Mouse (Mus musculus) CD8-positive naive resting alpha-beta T cell, adult 57 days (primary cell): Measurements from ENCODE around the gene Dscaml1. TPM values are rescaled to one million over a fixed set of nuclear protein-coding genes. Genes with fewer than 3 reads are reported as not detected.

Experiments
- total RNA-seq: library from RNA; stranded (reverse); gene quantifications from one replicate; pipeline ENCODE4 v1.2.4, GENCODE M21; 2023

Dscaml1 gene
- total RNA-seq = not detected

DNA sequence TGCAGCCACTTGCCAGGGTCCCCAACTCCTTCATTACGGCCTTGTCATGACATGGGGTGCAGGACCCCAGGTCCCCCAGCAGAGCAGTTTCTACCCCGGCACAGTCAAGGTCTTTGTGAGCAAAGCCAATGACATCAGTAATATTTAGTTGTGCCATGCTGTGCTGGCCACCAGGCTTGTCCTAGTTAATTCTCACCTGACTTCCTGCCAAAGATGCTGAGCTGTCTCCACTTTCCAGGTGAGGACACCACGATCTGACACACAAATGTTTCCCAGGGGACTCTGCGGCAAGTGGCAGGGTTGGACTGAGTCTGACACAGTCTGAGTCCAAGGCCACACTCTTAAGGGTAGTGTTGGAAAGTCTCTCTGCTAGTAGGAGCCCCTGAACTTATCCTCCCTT lies at the start of gene Dscaml1:
Dscaml1 (plus strand) TSS at position 173 of the 400 bp plus-strand sequence.

DNA sequence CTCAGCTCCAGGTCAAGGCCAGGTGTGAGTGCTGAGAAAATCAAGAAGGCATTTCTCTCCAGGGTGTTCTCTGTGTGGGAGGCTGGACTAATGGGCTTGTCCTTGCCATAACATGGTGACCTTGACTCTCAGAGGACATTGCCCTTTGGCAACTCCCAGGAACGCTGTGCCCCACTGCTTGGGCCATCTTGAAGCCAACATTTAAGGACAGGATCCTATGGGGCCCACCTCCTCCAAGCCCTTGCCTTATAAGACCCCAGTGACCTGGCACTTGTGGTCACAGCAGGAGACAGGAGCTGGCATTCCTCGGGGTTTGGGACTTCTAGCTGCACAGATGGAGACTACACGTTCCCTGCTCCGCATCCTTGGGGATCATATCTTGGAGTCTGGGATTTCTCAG lies 27.0 kb upstream of the Dscaml1 start, which contains the start of gene Fxyd2:
Fxyd2 (plus strand) TSS at position 236 of the 400 bp plus-strand sequence.

Other genes with a start within 250 kb of the Dscaml1 start
- gene BC049352, start 244.6 kb upstream of the Dscaml1 start, total RNA-seq = not detected
- not detected for gene Tmprss4, start 222.5 kb upstream of the Dscaml1 start, total RNA-seq
- gene Il10ra, start 157.5 kb upstream of the Dscaml1 start, total RNA-seq = 23.7 TPM
- gene Tmprss13, start 107.5 kb upstream of the Dscaml1 start, total RNA-seq = not detected
- gene Fxyd6, start 56.4 kb upstream of the Dscaml1 start, total RNA-seq = not detected
- not detected for gene Fxyd2, start 27.0 kb upstream of the Dscaml1 start, total RNA-seq